Mouse (Mus musculus): ENCODE results near the gene Rnf169.

The Rnf169 gene

DNA sequence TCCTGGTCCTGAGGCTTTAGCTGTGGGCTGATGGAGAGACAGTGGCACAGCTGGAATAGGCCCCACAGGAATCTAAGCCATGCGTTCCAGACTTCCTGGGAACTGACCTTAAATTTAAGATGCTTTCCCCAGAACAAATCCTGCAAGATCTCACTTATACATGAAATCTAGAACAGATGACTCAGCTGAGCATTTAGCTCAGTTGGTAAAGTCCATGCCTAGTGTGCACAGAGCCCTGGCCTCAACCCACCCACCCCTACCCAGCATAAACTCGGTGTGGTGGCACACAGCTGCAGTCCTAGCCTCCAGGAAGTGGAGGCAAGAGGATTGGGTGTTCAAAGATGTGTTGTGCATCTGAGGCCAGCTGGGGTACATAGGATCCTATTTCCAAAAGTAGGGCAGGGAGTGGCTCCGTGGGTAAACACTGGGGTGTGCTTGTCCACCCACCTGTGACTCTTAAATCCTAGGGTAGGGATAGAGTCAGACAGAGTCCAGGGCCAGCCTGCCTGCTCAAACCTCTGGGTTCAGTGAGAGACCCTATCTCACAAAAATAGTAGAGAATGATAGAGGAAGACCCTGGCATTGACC is 90.0 kb downstream of the Rnf169 start:
- DNase-seq: no peak

- no peak for DNase-seq
Observed at GRCm38 (mm10) chr7:99889175-99889880, 90.9 kb downstream of the Rnf169 start.

DNA sequence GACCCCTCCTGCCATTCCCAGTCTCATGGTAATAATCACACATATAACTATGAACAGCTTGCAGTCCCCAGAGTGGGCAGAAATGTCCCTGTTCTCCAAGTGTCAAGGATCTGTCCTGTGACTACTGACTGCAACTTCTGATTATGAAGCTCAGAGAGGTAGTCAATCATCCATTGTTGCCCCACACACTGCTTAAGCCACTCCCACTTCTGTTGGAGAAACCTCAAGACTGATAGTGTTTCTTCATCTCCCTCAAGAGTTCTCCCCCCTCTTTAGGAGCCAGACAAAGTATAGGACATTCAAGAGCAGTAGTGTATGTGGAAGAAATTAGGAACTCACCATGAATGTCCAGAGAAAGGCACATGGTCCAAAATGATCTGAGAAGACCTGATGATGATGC is 92.5 kb downstream of the Rnf169 start:
- DNase-seq: no peak

GRCm38 (mm10) chr7:99887230-99887735 is 93.0 kb downstream of the Rnf169 start:
- no peak for DNase-seq

DNA sequence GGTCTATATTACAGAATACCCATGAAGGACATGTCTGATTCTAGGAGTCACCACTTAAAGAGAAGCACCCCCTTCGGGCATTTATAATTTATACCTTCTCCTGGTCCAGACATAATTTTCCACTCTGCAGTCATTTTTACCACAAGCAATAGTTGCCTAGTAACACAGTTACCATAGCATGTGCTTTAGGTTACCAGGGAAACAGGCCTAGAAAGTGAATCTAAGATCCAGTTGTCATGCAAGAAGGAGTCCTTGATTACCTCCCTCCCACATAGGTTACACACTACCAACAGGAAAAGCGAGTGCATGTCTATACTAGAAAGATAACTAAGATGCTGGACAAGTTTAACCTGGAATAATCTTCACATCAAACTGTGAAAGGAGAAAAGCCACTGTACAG is 102.0 kb downstream of the Rnf169 start:
- DNase-seq: no peak

DNA sequence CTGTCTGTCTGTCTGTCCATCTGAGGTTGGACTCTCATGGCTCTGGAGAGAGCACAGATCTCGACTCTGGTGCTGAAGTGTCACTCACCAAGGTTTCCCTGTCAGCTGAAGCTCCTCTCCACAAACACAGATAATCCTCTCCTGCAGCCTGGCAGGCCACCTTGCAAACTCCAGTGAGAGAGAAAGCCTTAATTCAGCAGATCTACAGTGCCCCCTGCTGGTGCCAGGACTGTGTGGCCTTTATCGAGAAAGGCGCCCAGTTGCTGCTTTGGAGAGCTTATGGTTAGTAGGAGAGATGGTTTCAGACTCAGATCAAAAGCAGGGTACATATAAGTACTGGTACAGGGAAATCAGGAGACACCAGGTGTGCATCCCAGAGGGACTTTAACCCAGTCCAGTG is 103.9 kb downstream of the Rnf169 start:
- DNase-seq: peak; percentile 93

DNA sequence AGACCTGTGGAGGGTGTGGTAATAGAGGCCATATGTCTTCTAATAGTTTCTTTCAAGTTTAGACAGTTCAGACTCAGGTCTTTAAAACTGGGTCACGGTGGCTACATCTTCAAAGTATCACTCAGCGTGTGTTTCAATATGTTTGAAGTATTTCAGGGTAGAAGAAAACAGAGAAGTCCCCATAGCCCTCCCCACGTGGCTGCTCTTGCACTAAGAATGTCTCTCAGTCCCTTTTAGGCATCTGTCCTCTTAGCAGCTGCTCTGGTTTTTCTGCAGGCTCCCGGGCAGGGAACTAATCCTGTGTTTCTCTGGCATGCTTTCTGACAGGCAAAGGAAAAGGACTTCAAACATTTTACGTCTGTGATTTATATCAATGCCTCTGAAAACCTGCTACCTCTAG is 104.4 kb downstream of the Rnf169 start:
- no peak for DNase-seq

GRCm38 (mm10) chr7:99873965-99874364 is 106.3 kb downstream of the Rnf169 start:
- DNase-seq: no peak
